Mouse (Mus musculus) myocyte (in vitro differentiated cells): ENCODE measurements at regions not wholly inside any gene's neighbourhood (a gene's known extent, or its start where the extent isn't known, plus 50 kb on each side); places are given as distances from the start of the nearest gene placed in this dataset.

ENCODE experiments used
- CEBPB ChIP-seq: IDR thresholded peaks from 2 replicates; pipeline ENCODE4 v1.6.1; 2011; ENCODE audit warnings: mild to moderate bottlenecking, moderate library complexity; ENCODE audit not compliant: poor library complexity, insufficient read depth, severe bottlenecking
- MYOD1 ChIP-seq, 3 experiments: IDR thresholded peaks; one replicate each; pipeline ENCODE4 v1.6.1; 2011; ENCODE audit warnings: control low read depth in 2 of 3, low read depth in 2 of 3, mild to moderate bottlenecking in 2 of 3, moderate library complexity in 1 of 3; ENCODE audit not compliant: insufficient read length in 2 of 3, control insufficient read depth in 1 of 3
- POLR2A ChIP-seq: IDR thresholded peaks from one replicate; pipeline ENCODE4 v1.6.1; 2011; ENCODE audit warnings: low read depth, mild to moderate bottlenecking, control low read depth, moderate library complexity; ENCODE audit not compliant: insufficient read length
- REST ChIP-seq: IDR thresholded peaks from one replicate; pipeline ENCODE4 v1.6.1; 2011; ENCODE audit warnings: mild to moderate bottlenecking, control low read depth, moderate library complexity; ENCODE audit not compliant: insufficient read depth, insufficient read length
- SRF ChIP-seq: IDR thresholded peaks from one replicate; pipeline ENCODE4 v1.6.1; 2011; ENCODE audit warnings: low read depth; ENCODE audit not compliant: control insufficient read depth, insufficient read length
- TCF12 ChIP-seq: IDR thresholded peaks from one replicate; pipeline ENCODE4 v1.6.1; 2011; ENCODE audit warnings: mild to moderate bottlenecking, control low read depth; ENCODE audit not compliant: poor library complexity, insufficient read depth, severe bottlenecking
- USF1 ChIP-seq: IDR thresholded peaks from one replicate; pipeline ENCODE4 v1.6.1; 2011; ENCODE audit warnings: low read depth, mild to moderate bottlenecking, control low read depth, moderate library complexity

- no peak for TF ChIP-seq POLR2A
- no peak for TF ChIP-seq USF1
- TF ChIP-seq TCF12 = no peak
- TF ChIP-seq SRF = no peak
- TF ChIP-seq REST = no peak
- no peak for TF ChIP-seq MYOD1 (IDR thresholded peaks at IDR 0.05; ENCODE audit: control insufficient read depth in 1 of 3, insufficient read length in 2 of 3, low read depth in 2 of 3)
- TF ChIP-seq CEBPB = no peak
These were observed 385.6 kb downstream of the Zfp536 start for GRCm38 (mm10) chr7:37387871-37388270.
